Mouse (Mus musculus) bone marrow macrophage, adult 2 months (primary cell): ENCODE measurements around the gene Ctnna2. TPM values are rescaled to one million over a fixed set of nuclear protein-coding genes. Genes with fewer than 3 reads are reported as not detected.

Source experiments
- H3K27ac ChIP-seq: 2 replicates; pipeline ENCODE4 v1.5.1; 2012; ENCODE audit warnings: low read depth, low read length; ENCODE audit not compliant: insufficient read depth
- H3K4me1 ChIP-seq: 2 replicates; pipeline ENCODE4 v1.6.1; 2012; ENCODE audit warnings: low read length; ENCODE audit not compliant: control insufficient read depth, insufficient read depth
- H3K4me3 ChIP-seq: 2 replicates; pipeline ENCODE4 v1.5.1; 2012; ENCODE audit warnings: mild to moderate bottlenecking, low read length, moderate library complexity; ENCODE audit not compliant: insufficient read depth
- CTCF ChIP-seq: IDR thresholded peaks from 2 replicates; pipeline ENCODE4 v1.5.1; 2012; ENCODE audit warnings: low read depth, mild to moderate bottlenecking, low read length, moderate library complexity
- POLR2A ChIP-seq: IDR thresholded peaks from 2 replicates; pipeline ENCODE4 v1.6.1; 2012; ENCODE audit warnings: mild to moderate bottlenecking, low read depth, low read length, borderline replicate concordance
- polyA plus RNA-seq: library from polyadenylated mRNA; stranded (reverse); fragments of >200 nt; gene quantifications from 2 replicates; pipeline ENCODE4 v1.2.4, GENCODE M21; 2012; ENCODE audit not compliant: missing spikeins, insufficient read depth, insufficient read length

The Ctnna2 gene
- polyA plus RNA-seq, 1 experiment = not detected

DNA sequence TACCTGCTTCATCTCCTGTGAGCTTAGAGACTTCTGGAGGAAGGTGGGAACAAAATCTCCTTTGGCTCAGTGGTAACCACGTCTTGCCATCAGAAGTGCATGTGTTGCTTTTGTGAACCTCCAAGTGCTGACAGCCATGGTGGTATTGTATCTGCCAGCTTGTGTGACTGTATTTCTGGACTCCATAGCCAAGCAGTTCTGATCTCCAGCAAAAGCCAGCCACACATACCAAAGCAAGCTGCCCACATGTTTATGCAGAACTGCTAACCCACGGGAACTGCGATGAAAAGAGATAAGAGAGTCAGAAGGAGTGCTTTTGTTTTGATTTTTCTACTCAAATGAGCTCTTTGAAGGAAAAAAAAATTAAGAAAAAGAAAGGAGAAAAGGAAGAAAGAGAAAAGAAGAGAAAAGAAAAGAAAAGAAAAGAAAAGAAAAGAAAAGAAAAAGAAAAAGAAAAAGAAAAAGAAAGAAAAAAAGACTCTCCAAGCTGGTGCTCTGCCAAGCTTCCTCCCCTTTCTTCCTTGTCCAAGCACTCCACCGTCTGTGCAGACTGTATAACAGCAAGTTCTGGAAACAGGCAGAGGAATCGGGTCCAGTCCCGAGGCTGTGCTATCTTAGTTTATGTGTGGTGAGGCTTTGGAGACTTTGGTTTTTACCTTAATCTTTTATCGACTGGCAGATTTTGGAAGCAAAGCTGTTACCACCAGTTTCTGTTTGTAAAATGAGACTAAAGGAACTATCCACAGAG, 722.0 kb downstream of the Ctnna2 start:
- H3K4me1 ChIP-seq = no peaks in the 10 kb centered on the region
- no peak overlapping the region for H3K4me3 ChIP-seq
- H3K27ac ChIP-seq = no peak overlapping the region
- no peak for TF ChIP-seq POLR2A
- no peak for TF ChIP-seq CTCF

DNA sequence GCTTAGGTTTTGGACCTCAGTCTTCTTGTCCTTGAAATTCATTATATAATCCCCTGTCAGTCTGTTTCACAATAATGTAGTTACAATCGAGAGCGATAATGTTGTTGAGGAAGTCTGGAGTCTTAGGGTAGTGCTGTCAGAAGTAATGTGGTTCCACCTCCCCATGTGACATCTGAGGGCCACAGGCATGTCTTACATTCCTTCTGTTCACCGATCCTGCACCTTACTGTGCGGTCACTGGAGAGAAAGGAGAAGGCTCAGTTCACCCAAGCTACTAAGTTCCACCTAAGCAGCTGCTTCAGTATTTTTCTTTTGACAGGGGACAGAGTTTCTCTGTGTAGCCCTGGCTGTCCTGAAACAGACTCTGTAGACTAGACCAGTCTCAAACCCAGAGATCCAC, 723.2 kb downstream of the Ctnna2 start:
- Histone ChIP-seq H3K4me3 (no peak overlapping the region), H3K4me1 (no peaks in the 10 kb centered on the region), H3K27ac (no peak overlapping the region)
- TF ChIP-seq CTCF (no peak), POLR2A (no peak)

DNA sequence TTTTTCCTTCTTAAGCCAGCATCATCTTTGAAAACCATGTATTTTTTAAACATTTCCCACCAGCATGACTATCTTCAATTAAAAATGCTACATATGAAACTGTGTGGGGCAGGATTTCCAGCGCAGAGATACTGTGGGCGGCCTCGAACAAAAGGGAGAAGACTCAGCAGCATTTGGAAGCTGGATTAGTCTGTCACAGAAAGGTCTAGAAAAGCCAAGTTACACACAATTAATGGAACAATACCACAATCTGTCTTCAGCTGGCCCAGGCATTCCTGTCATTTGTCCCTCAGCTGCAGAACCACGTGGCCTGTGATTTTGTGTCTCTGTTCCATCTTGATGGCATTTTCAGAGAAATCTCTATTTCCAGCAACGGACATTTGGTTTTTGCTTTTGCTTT, 726.0 kb downstream of the Ctnna2 start:
- no peak for TF ChIP-seq POLR2A
- no peak for TF ChIP-seq CTCF
- Histone ChIP-seq H3K27ac (no peak overlapping the region), H3K4me3 (no peak overlapping the region), H3K4me1 (no peaks in the 10 kb centered on the region)

GRCm38 (mm10) chr6:77243541-77244231, 735.8 kb downstream of the Ctnna2 start:
- Histone ChIP-seq H3K4me1 (no peaks in the 10 kb centered on the region), H3K27ac (no peak overlapping the region), H3K4me3 (no peak overlapping the region)
- TF ChIP-seq POLR2A (no peak), CTCF (no peak)

DNA sequence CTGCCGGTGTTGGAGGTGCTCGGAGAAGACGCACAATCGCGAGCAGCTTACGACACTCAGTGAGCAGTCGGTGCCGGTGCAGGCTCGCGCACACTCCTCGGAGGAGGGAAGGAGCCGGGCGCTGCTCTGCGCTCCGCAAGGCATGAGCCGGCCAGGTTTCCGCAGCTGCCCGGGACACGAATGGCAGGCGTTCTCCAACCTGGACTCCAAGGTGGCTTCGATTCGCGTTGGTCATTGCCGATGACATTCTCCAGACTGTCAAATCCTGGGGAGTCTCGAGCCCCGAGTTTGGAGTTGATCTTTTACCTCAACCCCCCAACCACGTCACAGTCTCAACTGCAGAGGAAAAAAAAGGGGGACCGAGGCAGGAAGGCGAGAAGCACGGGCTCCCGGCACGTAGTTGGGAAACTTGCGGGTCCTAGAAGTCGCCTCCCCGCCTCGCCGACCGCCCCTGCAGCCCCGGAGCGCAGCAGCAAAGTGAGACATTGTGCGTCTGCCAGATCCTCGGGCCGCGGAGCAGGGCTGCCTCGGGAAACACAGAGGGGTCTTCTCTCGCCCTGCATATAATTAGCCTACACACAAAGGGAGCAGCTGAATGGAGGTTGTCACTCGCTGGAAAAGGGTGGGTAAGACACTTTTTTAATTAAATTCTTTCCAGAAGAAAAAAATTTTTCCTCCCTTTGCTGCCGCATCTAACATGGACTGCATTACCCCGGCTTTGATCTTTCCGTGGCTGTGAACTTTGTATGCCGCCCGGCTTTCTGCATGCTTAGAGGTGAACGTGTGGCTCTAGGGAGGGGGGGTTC, 736.7 kb downstream of the Ctnna2 start, which contains the start of gene Lrrtm1:
Gene Lrrtm1, plus strand, starts transcription at position 89 of the 806 bp plus-strand sequence.
- no peak within 1 kb of the TSS for H3K4me3 ChIP-seq
- TF ChIP-seq CTCF = no peak
- TF ChIP-seq POLR2A = no peak
- no peaks in the 10 kb centered on the region for H3K4me1 ChIP-seq
- no peak within 1 kb of the TSS for H3K27ac ChIP-seq

DNA sequence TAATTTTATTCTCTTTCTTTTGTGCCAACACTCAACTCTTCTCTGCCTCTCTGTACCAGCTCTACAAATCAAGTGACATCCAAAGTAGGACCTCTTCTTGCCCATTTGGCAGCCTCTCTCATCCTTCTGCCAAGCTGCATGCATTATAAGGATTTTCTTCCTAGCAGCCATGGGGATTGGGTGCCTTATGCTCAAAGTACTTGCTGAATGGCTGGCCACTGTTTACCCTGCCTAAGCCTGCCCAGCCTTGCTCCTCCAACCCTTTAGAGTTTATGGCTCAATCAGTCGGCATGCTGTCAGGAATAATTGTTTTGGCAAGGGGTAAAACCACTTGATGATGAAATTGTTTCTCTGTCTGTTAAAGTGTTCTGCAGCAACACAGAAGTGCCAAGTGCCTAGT, 739.1 kb downstream of the Ctnna2 start:
- no peak overlapping the region for H3K27ac ChIP-seq
- no peak for TF ChIP-seq CTCF
- TF ChIP-seq POLR2A = no peak
- no peak overlapping the region for H3K4me3 ChIP-seq
- no peaks in the 10 kb centered on the region for H3K4me1 ChIP-seq

DNA sequence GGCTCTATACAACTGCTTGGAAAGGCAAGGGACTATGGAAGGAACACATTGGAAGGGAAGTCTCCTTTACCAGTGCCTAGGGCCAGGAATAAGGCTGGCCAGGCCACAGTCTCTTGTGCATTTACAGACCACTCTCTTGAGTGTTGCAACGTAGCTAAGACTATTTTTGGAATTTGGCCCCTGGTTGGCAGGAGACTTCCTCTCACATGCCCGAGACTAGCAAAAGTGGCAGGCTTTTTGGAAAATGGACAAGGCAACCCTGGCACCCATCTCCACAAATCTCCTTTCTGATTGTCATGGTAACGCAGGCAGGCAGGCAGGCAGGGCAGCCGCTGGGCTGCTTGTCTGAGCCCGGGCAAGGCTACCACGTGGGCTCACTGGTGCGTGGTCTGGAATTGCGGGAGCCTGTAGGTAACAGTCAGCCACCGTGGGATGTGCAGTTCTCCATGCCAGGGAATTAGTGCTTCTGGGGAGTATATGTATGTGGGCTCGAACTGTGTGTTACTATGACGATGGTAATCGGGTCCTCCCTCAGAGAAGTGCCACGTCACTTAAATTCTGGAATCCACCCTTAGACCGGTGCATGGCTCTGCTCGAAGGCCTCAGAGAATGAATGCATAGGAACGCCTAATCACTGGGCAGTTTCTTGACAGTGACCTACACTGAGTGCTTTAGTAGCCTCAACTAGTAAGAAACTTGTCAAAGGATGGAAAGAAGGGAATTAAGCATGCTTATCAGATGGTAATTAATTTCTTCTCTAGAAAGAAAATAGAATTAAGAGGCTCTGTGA, 756.5 kb downstream of the Ctnna2 start:
- no peaks in the 10 kb centered on the region for H3K4me1 ChIP-seq

DNA sequence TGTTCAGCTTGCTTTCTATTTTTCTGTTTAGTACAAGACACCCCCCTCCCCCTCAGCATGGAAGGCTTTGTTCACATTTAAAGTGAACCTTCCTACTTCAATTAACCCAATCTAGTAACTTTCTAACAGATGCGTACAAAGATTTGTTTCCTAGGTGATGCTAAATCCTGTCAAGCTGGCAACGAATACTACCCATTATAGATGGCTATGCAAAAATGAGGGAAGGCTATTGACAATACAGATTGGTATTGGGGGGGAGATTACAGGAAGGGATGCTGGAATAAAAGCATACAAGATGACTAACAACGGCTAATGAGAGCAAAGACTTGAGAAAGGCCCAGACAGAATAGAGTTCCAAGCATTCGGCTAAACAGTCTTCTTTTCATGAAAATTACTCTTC, 758.7 kb downstream of the Ctnna2 start:
- no peaks in the 10 kb centered on the region for H3K4me1 ChIP-seq
- no peak for TF ChIP-seq POLR2A
- no peak for TF ChIP-seq CTCF

More for the DNA sequence above, 756.5 kb downstream of the Ctnna2 start:
- Histone ChIP-seq H3K4me3 (no peak overlapping the region), H3K27ac (no peak overlapping the region)
- TF ChIP-seq POLR2A (no peak), CTCF (no peak)

GRCm38 (mm10) chr6:77218875-77219274, 760.6 kb downstream of the Ctnna2 start:
- H3K27ac ChIP-seq = no peak overlapping the region

More for the DNA sequence above, 758.7 kb downstream of the Ctnna2 start:
- Histone ChIP-seq H3K27ac (no peak overlapping the region), H3K4me3 (no peak overlapping the region)

More at GRCm38 (mm10) chr6:77218875-77219274, 760.6 kb downstream of the Ctnna2 start:
- H3K4me1 ChIP-seq = no peaks in the 10 kb centered on the region
- no peak overlapping the region for H3K4me3 ChIP-seq
- TF ChIP-seq CTCF = no peak
- TF ChIP-seq POLR2A = no peak
